Comparison of ENCODE assay signal across 16 mouse cellular contexts in genomic region chr6:54142848-54143651, GRCm38 (mm10).
A peak's percentile ranks its signal among the peaks of the same experiment; 100 is the strongest.
DNase-seq lines count a peak whose midpoint lies in the region; ATAC-seq lines count a peak whose summit lies in the region.
"Had no signal": no experiment of that assay in that cellular context is flagged by ENCODE, and none has a peak within 500 bp of the region (broad histone marks: within the 10 kb centered on the region; RNA-seq: fewer than 3 reads in every experiment).

No protein-coding gene starts in this region.

- ATAC-seq in megakaryocyte progenitor cell, adult 5-6 weeks (replicated peaks; ENCODE audit: poor library complexity) = peak; percentile 85

- peaks cover 14% of the 10 kb centered on the region; the same call in 1 of the 2 replicates for H3K27me3 ChIP-seq in heart, embryonic 10.5 days (ENCODE audit: insufficient read depth, poor library complexity, severe bottlenecking)
- H3K27me3 ChIP-seq: forebrain, embryonic 12.5 days had no signal

- 69% methylated on average over 11 of the region's 11 CpGs for WGBS in heart, embryonic 10.5 days

- H3K9me3 ChIP-seq in heart, embryonic 10.5 days = no peaks in the 10 kb centered on the region
- H3K9me3 ChIP-seq: forebrain, embryonic 12.5 days; limb, embryonic 15.5 days had no signal

- H3K4me3 ChIP-seq in heart, embryonic 10.5 days = no peak overlapping the region
- H3K4me3 ChIP-seq: forebrain, embryonic 12.5 days; limb, embryonic 15.5 days had no signal

- H3K4me1 ChIP-seq in heart, embryonic 10.5 days = no peaks in the 10 kb centered on the region

- no peaks in the 10 kb centered on the region for H3K36me3 ChIP-seq in heart, embryonic 10.5 days
- H3K36me3 ChIP-seq: forebrain, embryonic 12.5 days; limb, embryonic 15.5 days had no signal

- DNase-seq in heart, adult 11 months = peak; percentile 61
- no peak for DNase-seq in heart, embryonic 10.5 days (ENCODE audit: low spot score)
- peak; percentile 34 for DNase-seq in thymus, postnatal 14 days
- DNase-seq in thymus, adult 18-20 months = no peak
- no peak for DNase-seq in gastrocnemius, postnatal 4 days (ENCODE audit: low spot score in 2 of 2)
- no peak for DNase-seq in embryo, embryonic 11 days
- no peak for DNase-seq in adrenal gland, postnatal 10 days
- DNase-seq: adrenal gland, adult 2 months; cerebellum, adult 8-10 months; kidney, adult 11 months; kidney, postnatal 10 days; lung, postnatal 36 days had no signal

- no peak overlapping the region for H3K27ac ChIP-seq in heart, embryonic 10.5 days
- H3K27ac ChIP-seq: forebrain, embryonic 12.5 days; hindbrain, embryonic 14.5 days; limb, embryonic 15.5 days had no signal

Comparison
In these comparisons a context has a peak if more than half of its experiments do, and no peak if none do; other contexts are left out.
1. DNase-seq: peak in heart, adult 11 months (single experiment) and thymus, postnatal 14 days (single experiment); none in heart, embryonic 10.5 days (single experiment), thymus, adult 18-20 months (0 of 2), gastrocnemius, postnatal 4 days (0 of 2), embryo, embryonic 11 days (single experiment) and adrenal gland, postnatal 10 days (single experiment).